Mouse (Mus musculus) left cerebral cortex, postnatal 4 days (tissue): ENCODE data around the gene Cd72. TPM values are rescaled to one million over a fixed set of nuclear protein-coding genes. Genes with fewer than 3 reads are reported as not detected.

Experiments
- DNase-seq: peaks from one replicate; pipeline ENCODE4 v3.0.0-alpha.2; 2022
- intact Hi-C: fragments of 180-260 bp; cut with DNase I; formaldehyde crosslinking; loops from one replicate; pipeline ENCODE4 v1.15.1; 2025
- total RNA-seq, 2 experiments: library from RNA; stranded (reverse); gene quantifications; 2 replicates each; pipeline ENCODE4 v1.2.3; 2021

Gene Cd72
- total RNA-seq, 2 experiments from 2014 or later, result not detected

DNA sequence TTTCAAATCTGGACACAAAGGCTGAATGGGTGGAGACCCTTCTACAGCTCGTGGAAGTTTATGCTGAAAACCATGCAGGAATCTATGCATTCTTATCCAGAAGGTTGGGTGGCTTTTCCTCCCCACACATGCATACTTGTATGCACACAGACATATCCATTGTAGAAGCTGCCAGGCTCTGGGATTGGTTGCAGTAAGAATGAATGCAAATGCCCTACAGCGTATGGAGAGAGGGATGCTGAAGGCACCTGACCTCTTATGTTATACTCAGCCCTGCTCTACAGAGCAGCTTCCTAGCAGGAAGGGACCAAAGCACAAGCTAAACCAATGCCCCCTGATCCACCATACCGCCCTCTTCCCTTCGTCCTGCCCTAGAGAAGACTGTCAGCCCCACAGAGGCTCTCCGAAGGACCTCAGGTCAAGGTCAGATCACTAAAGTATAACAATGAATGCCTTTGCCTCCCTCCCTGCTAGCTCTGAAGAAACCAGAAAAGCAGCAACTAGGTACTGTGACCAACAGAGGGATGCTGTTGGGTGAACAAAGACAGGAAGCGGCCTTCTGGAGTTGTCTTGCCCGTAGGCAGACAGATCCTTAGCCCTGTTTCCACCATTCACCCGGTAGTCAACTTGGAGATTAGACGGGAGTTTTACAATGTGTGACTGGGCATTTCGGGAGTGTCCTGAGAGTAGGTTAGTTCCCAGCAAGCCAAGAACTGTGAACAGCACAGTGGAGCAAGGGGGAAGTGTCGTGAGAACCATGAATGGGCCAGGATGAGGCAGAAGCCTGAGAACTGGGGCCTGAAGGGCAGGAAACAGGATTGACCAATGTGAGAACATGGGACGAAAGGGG, 47.1 kb downstream of the Cd72 start:
- intact Hi-C loops, result loop anchor here (5.0 kb wide), 1 partner anchor 360 kb away; the partner anchor contains the start of gene Fam214b
- DNase-seq, result no peak

DNA sequence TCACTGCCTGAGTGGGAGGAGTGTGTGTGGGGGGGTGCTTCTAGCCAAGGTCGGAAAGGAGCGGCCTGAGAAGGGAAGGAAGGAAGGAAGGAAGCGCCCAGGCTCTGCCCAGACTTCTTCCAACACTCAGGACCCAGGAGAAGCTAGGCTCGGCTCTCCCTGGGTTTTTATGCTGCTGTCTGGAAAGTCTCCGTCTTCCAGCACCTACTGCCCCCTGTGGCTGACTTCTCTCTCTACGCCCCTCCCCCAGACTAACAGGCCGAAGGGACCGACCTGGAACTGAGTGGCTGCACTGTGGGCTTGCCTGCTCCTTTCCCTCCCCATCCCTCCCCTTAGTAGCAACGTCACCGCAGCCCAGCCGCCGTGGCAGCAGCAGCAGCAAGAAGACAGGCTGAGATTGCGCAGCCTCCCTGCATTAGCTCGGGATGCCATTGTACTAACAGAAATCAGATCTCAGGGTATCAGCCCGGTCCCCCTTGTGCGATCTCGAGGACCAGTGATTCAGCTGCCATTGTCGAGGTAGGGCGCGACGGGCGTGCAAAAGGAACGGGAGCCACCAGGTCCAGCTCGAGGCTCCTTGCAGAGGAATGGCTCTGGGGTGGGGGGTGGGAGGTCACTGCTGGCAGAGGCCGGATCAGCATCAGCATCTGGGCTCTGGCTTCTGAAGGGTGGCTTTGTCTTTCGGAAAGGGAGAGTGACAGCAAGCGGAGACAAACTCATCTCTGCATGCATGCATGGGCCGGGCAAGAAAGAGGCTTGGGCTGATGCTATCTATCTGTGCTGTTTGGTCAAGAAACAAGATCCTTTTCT, 48.1 kb downstream of the Cd72 start:
- intact Hi-C loops, result loop anchor here (5.0 kb wide), 1 partner anchor 359 kb away; the partner anchor contains the start of gene Fam214b

GRCm38 (mm10) chr4:43404697-43405096, 49.7 kb downstream of the Cd72 start:
- no peak for DNase-seq
- intact Hi-C loops, result loop anchor here (5.0 kb wide), 1 partner anchor 357 kb away; the partner anchor contains the start of gene Fam214b

More for the DNA sequence above, 48.1 kb downstream of the Cd72 start:
- DNase-seq, result peak; percentile 80

- no peak for DNase-seq
- intact Hi-C loops, result no loop called here
Measured at GRCm38 (mm10) chr4:43402212-43402611, 52.2 kb downstream of the Cd72 start.

DNA sequence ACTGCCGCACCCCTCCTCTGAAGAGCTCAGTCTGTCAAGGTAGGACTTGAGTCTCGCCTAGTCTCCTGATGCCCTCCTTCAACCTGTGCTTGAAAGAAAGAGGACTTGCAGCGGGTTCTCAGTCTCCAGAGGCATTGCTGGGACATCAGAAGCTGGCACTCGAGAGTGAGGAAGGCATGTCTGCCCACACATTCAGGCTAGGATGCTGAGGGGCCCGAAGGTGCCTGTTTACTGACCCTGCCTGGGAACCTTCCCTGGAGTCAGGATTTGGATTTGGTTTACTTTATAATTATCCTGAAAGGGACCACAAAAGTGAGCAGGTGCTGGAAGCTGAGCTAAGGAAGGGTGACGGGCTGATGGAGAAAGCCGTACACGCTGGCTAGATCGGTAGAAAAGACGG, 52.9 kb downstream of the Cd72 start:
- DNase-seq, result no peak
- intact Hi-C loops, result no loop called here

GRCm38 (mm10) chr4:43400976-43401375, 53.5 kb downstream of the Cd72 start:
- intact Hi-C loops, result no loop called here
- no peak for DNase-seq

- intact Hi-C loops, result no loop called here
Measured at GRCm38 (mm10) chr4:43399391-43400131, 54.9 kb downstream of the Cd72 start.

DNA sequence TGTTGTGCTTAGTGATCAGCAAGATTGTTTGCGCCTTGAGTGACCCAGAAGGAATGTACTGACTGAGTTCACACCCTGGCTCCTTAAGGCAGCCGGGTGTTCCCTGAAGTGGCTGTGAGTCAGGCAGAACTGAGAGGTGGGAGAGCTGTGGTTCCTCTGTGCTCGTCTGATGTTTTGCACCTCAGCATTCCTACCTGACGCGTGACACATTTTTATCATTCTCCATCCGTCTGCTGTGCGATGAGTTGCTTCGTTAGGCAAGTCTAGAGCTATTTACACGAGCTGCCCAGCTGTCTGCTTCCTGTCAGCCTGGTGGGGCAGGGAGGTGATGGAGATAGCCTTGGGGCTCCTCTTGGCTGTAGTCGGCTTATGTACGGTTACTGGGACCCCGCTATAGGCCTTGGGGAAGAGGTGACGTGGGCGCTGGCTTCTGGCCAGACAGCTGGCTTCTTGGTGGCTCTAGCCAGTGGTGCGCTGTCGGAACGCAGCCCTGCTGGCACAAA, 55.5 kb downstream of the Cd72 start:
- intact Hi-C loops, result no loop called here
- peak; percentile 74 for DNase-seq

More at GRCm38 (mm10) chr4:43399391-43400131, 54.9 kb downstream of the Cd72 start:
- no peak for DNase-seq

GRCm38 (mm10) chr4:43398014-43398413, 56.4 kb downstream of the Cd72 start:
- DNase-seq, result no peak
- intact Hi-C loops, result no loop called here

Other genes starting within 250 kb of the Cd72 start
- under 1 TPM; 0.26 to 0.34 TPM for gene Atp8b5, start 187.5 kb downstream of the Cd72 start, total RNA-seq
- 100 to 1,000 TPM; 185 to 188 TPM for gene Rusc2, start 72.6 kb downstream of the Cd72 start, total RNA-seq
- 1 to 10 TPM; 1.0 to 1.3 TPM for gene Fam166b, start 25.5 kb downstream of the Cd72 start, total RNA-seq
- 100 to 1,000 TPM; 106 to 108 TPM for gene Tesk1, start 12.7 kb downstream of the Cd72 start, total RNA-seq
- gene Sit1, start 29.1 kb upstream of the Cd72 start, total RNA-seq, result not detected
- gene Ccdc107, start 38.3 kb upstream of the Cd72 start, total RNA-seq, result 10 to 100 TPM; 29.9 to 34.3 TPM
- gene Arhgef39, start 45.1 kb upstream of the Cd72 start, total RNA-seq, result 1 to 10 TPM; 3.6 to 3.8 TPM
- gene Car9, start 52.3 kb upstream of the Cd72 start, total RNA-seq, result under 1 TPM; 0.83 to 0.84 TPM
- gene Tpm2, start 69.1 kb upstream of the Cd72 start, total RNA-seq, result 1 to 10 TPM; 4.7 to 5.2 TPM
- gene Creb3, start 107.7 kb upstream of the Cd72 start, total RNA-seq, result 10 to 100 TPM; 63.2 to 67.5 TPM
- 10 to 100 TPM; 49.1 to 59.1 TPM for gene Tln1, start 108.1 kb upstream of the Cd72 start, total RNA-seq
- gene Rgp1, start 124.1 kb upstream of the Cd72 start, total RNA-seq, result 10 to 100 TPM; 47.1 to 54.1 TPM
- 10 to 100 TPM; 63.9 to 71.7 TPM for gene Gba2, start 124.2 kb upstream of the Cd72 start, total RNA-seq
- not detected for gene Msmp, start 129.9 kb upstream of the Cd72 start, total RNA-seq
- gene Npr2, start 177.3 kb upstream of the Cd72 start, total RNA-seq, result 10 to 100 TPM; 56.5 to 65.2 TPM
- gene Spag8, start 199.0 kb upstream of the Cd72 start, total RNA-seq, result 1 to 10 TPM; 2.0 to 2.4 TPM
- gene Hint2, start 201.8 kb upstream of the Cd72 start, total RNA-seq, result 10 to 100 TPM; 21.1 to 23.9 TPM
- 10 to 100 TPM; 50.1 to 52.5 TPM for gene Tmem8b, start 214.3 kb upstream of the Cd72 start, total RNA-seq
- under 1 TPM; 0.88 to 0.93 TPM for gene Fam221b, start 214.5 kb upstream of the Cd72 start, total RNA-seq
- not detected for gene Olfr70, start 246.2 kb upstream of the Cd72 start, total RNA-seq